Mouse (Mus musculus) heart, postnatal 0 days (tissue): Measurements from ENCODE around the gene Hpse2. TPM values are rescaled to one million over a fixed set of nuclear protein-coding genes. Genes with fewer than 3 reads are reported as not detected.

Source experiments
- ATAC-seq: fragments of 200-750 bp; cut with Nextera tagmentation; 2 replicates; pipeline ENCODE4 v1.8.0; 2017; ENCODE audit warnings: low read depth, moderate number of reproducible peaks, moderate library complexity; ENCODE audit not compliant: insufficient read depth
- DNase-seq: peaks from one replicate; pipeline ENCODE4 v3.0.0-alpha.2; 2016; ENCODE audit warnings: low spot score
- H3K27ac ChIP-seq: fragments of 300-500 bp; sonication (generic); 2 replicates; pipeline ENCODE4 v1.5.1; 2014; ENCODE audit warnings: low read depth, mild to moderate bottlenecking
- H3K27me3 ChIP-seq: fragments of 300-500 bp; sonication (generic); 2 replicates; pipeline ENCODE4 v1.6.1; 2014; ENCODE audit warnings: low read length, mixed read lengths; ENCODE audit not compliant: control insufficient read depth, insufficient read depth
- H3K36me3 ChIP-seq: fragments of 300-500 bp; sonication (generic); replicated peaks from 2 replicates; pipeline ENCODE4 v1.6.1; 2014; ENCODE audit warnings: low read length, mixed read lengths; ENCODE audit not compliant: control insufficient read depth, insufficient read depth
- H3K4me1 ChIP-seq: fragments of 300-500 bp; sonication (generic); 2 replicates; pipeline ENCODE4 v1.6.1; 2014; ENCODE audit warnings: antibody characterized with exemption; ENCODE audit not compliant: control insufficient read depth, insufficient read depth
- H3K4me2 ChIP-seq: fragments of 300-500 bp; sonication (generic); 2 replicates; pipeline ENCODE4 v1.6.1; 2014; ENCODE audit warnings: low read depth, mild to moderate bottlenecking, low read length, moderate library complexity
- H3K4me3 ChIP-seq: fragments of 300-500 bp; sonication (generic); 2 replicates; pipeline ENCODE4 v1.5.1; 2014; ENCODE audit warnings: low read depth, low read length
- H3K9ac ChIP-seq: fragments of 300-500 bp; sonication (generic); replicated peaks from 2 replicates; pipeline ENCODE4 v1.6.1; 2014; ENCODE audit warnings: low read depth, low read length, mixed read lengths
- H3K9me3 ChIP-seq: fragments of 300-500 bp; sonication (generic); replicated peaks from 2 replicates; pipeline ENCODE4 v1.6.1; 2016; ENCODE audit warnings: low read length; ENCODE audit not compliant: control insufficient read depth
- CTCF ChIP-seq: IDR thresholded peaks from 2 replicates; pipeline ENCODE4 v1.5.1; 2016; ENCODE audit warnings: antibody characterized with exemption, control low read depth, low read depth
- EP300 ChIP-seq: IDR thresholded peaks from 2 replicates; pipeline ENCODE4 v1.6.1; 2016; ENCODE audit warnings: antibody characterized with exemption, low read depth
- WGBS: fragments of 180-500 bp; shearing (Covaris S2); extraction: QIAGEN DNeasy Blood & Tissue Kit; methylation state at CpG from one replicate; pipeline ENCODE4 v1.1.7; 2014; 5-methylcytosine and 5-hydroxymethylcytosine counted together
- polyA plus RNA-seq: library from polyadenylated mRNA; unstranded; fragments of >200 nt; fragmentation: Nextera tagmentation; extraction: Ambion mirVana; gene quantifications from 2 replicates; pipeline ENCODE4 v1.2.1, GENCODE M21; 2015
- total RNA-seq: library from RNA; depleted of rRNA; stranded (reverse); fragments of >200 nt; gene quantifications from 2 replicates; pipeline ENCODE4 v1.2.3, GENCODE M21; 2014; ENCODE audit warnings: low replicate concordance

Gene Hpse2
- total and polyA plus RNA-seq, 2 experiments from 2014 or later = 0.45 to 0.69 TPM

GRCm38 (mm10) chr19:42909719-42910118 is 478.4 kb downstream of the Hpse2 start:
- Histone ChIP-seq H3K27ac (no peak overlapping the region), H3K4me3 (no peak overlapping the region), H3K4me2 (no peak overlapping the region), H3K27me3 (no peaks in the 10 kb centered on the region), H3K9me3 (no peaks in the 10 kb centered on the region), H3K36me3 (no peaks in the 10 kb centered on the region), H3K4me1 (no peaks in the 10 kb centered on the region), H3K9ac (no peak overlapping the region)
- ATAC-seq (no peak), DNase-seq (no peak)
- no peak for TF ChIP-seq CTCF
- no peak for TF ChIP-seq EP300
- 81% methylated on average over 4 of the region's 4 CpGs for WGBS

DNA sequence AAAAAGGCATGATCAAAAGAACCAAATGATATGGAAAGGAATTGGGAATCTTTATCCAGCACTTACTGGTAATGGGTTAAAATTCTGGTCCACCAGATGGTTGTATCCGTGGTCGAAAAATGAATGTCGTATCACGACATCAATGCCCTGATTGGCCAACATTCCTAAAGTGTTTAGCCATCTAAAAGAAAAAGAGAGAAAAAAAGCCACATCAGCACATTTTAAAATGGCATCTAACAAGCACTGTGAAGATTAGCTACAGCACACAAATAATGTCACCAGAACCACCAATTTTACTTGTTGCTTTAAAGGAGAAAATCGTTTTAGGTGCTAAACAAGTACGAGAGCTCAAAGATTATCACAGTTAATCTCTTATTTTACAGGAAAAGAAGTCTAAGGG is 479.6 kb downstream of the Hpse2 start:
- no peak for ATAC-seq
- no peak for DNase-seq
- TF ChIP-seq EP300 (no peak), CTCF (no peak)
- no peaks in the 10 kb centered on the region for H3K36me3 ChIP-seq
- no peaks in the 10 kb centered on the region for H3K9me3 ChIP-seq
- no peak overlapping the region for H3K9ac ChIP-seq
- H3K4me2 ChIP-seq = no peak overlapping the region
- no peak overlapping the region for H3K4me3 ChIP-seq
- H3K4me1 ChIP-seq = no peaks in the 10 kb centered on the region
- no peak overlapping the region for H3K27ac ChIP-seq
- WGBS = 77% methylated on average over 6 of the region's 6 CpGs
- no peaks in the 10 kb centered on the region for H3K27me3 ChIP-seq

- Histone ChIP-seq H3K9me3 (no peaks in the 10 kb centered on the region), H3K4me2 (no peak overlapping the region), H3K9ac (no peak overlapping the region), H3K4me1 (no peaks in the 10 kb centered on the region), H3K4me3 (no peak overlapping the region), H3K36me3 (no peaks in the 10 kb centered on the region), H3K27me3 (no peaks in the 10 kb centered on the region), H3K27ac (no peak overlapping the region)
- 60% methylated on average over 5 of the region's 5 CpGs for WGBS
- DNase-seq = no peak
- TF ChIP-seq EP300 (no peak), CTCF (no peak)
- no peak for ATAC-seq
Measured at GRCm38 (mm10) chr19:42906328-42906727, 481.8 kb downstream of the Hpse2 start.

DNA sequence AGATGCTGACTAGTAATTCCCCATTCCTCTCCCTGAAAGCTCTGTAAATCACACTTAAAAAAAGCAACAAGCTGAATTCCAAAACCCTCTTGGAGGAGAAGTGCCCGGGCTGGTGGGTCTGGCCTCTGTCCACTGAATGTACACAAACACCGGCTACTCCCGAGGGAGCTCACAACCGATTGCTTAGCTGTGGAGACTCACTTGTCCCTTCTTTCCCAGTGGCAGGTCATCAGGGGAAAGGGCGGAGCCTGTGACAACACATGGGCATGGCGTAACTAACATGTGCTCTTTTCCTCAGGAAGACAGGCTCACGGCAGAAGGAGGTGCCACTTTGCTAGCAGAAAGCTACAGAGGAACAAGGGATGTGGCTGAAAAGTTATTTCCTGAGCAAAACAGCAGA is 483.4 kb downstream of the Hpse2 start:
- Histone ChIP-seq H3K4me2 (no peak overlapping the region), H3K27me3 (no peaks in the 10 kb centered on the region), H3K4me3 (no peak overlapping the region), H3K27ac (no peak overlapping the region), H3K36me3 (no peaks in the 10 kb centered on the region), H3K4me1 (no peaks in the 10 kb centered on the region), H3K9me3 (no peaks in the 10 kb centered on the region), H3K9ac (no peak overlapping the region)
- WGBS = 25% methylated on average over 7 of the region's 7 CpGs
- no peak for ATAC-seq
- no peak for DNase-seq
- TF ChIP-seq EP300 (no peak), CTCF (no peak)

GRCm38 (mm10) chr19:42904240-42904639 is 483.9 kb downstream of the Hpse2 start:
- Histone ChIP-seq H3K9me3 (no peaks in the 10 kb centered on the region), H3K4me3 (no peak overlapping the region), H3K36me3 (no peaks in the 10 kb centered on the region), H3K27ac (no peak overlapping the region), H3K4me2 (no peak overlapping the region), H3K27me3 (no peaks in the 10 kb centered on the region), H3K4me1 (no peaks in the 10 kb centered on the region), H3K9ac (no peak overlapping the region)
- ATAC-seq (no peak), DNase-seq (no peak)
- 69% methylated on average over 4 of the region's 4 CpGs for WGBS
- no peak for TF ChIP-seq EP300
- no peak for TF ChIP-seq CTCF

GRCm38 (mm10) chr19:42903840-42904239 is 484.3 kb downstream of the Hpse2 start:
- ATAC-seq (no peak), DNase-seq (no peak)
- H3K9ac ChIP-seq = no peak overlapping the region
- no peak overlapping the region for H3K27ac ChIP-seq
- no peaks in the 10 kb centered on the region for H3K9me3 ChIP-seq
- H3K36me3 ChIP-seq = no peaks in the 10 kb centered on the region
- no peak overlapping the region for H3K4me2 ChIP-seq
- no peak overlapping the region for H3K4me3 ChIP-seq
- TF ChIP-seq CTCF = no peak
- TF ChIP-seq EP300 = no peak
- WGBS = 92% methylated on average over 6 of the region's 6 CpGs
- no peaks in the 10 kb centered on the region for H3K27me3 ChIP-seq
- H3K4me1 ChIP-seq = no peaks in the 10 kb centered on the region
